Mouse (Mus musculus) midbrain, postnatal 0 days (tissue): ENCODE results near the gene Pfn4. TPM values are rescaled to one million over a fixed set of nuclear protein-coding genes. Genes with fewer than 3 reads are reported as not detected.
"Not testable (repeated sequence)": the region's sequence is repeated elsewhere in the genome, so short reads cannot be mapped to it uniquely, and the experiment has no call there.

Experiments
- ATAC-seq: fragments of 200-750 bp; cut with Nextera tagmentation; 2 replicates; pipeline ENCODE4 v1.8.0; 2017; ENCODE audit warnings: moderate number of reproducible peaks, mild to moderate bottlenecking, moderate TSS enrichment, moderate library complexity; ENCODE audit not compliant: low FRiP score
- DNase-seq: peaks from one replicate; pipeline ENCODE4 v3.0.0-alpha.2; 2015; ENCODE audit warnings: low spot score
- H3K27ac ChIP-seq: fragments of 300-500 bp; sonication (generic); 2 replicates; pipeline ENCODE4 v1.5.1; 2014; ENCODE audit warnings: low read depth, mild to moderate bottlenecking, low read length, mixed read lengths
- H3K27me3 ChIP-seq: fragments of 300-500 bp; sonication (generic); 2 replicates; pipeline ENCODE4 v1.6.1; 2014; ENCODE audit warnings: low read length, control low read depth, mixed read lengths; ENCODE audit not compliant: insufficient read depth
- H3K36me3 ChIP-seq: fragments of 300-500 bp; sonication (generic); 2 replicates; pipeline ENCODE4 v1.6.1; 2014; ENCODE audit warnings: low read length, control low read depth, mixed read lengths; ENCODE audit not compliant: insufficient read depth
- H3K4me1 ChIP-seq: fragments of 300-500 bp; sonication (generic); 2 replicates; pipeline ENCODE4 v1.6.1; 2014; ENCODE audit warnings: mild to moderate bottlenecking, control low read depth, antibody characterized with exemption, low read length, mixed read lengths; ENCODE audit not compliant: insufficient read depth
- H3K4me2 ChIP-seq: fragments of 300-500 bp; sonication (generic); 2 replicates; pipeline ENCODE4 v1.6.1; 2014; ENCODE audit warnings: low read depth, mild to moderate bottlenecking, low read length, mixed read lengths; ENCODE audit not compliant: poor library complexity, severe bottlenecking
- H3K4me3 ChIP-seq: fragments of 300-500 bp; sonication (generic); 2 replicates; pipeline ENCODE4 v1.5.1; 2014; ENCODE audit warnings: low read depth, mild to moderate bottlenecking, low read length, moderate library complexity
- H3K9ac ChIP-seq: fragments of 300-500 bp; sonication (generic); replicated peaks from 2 replicates; pipeline ENCODE4 v1.6.1; 2014; ENCODE audit warnings: mild to moderate bottlenecking, low read length, moderate library complexity, mixed read lengths; ENCODE audit not compliant: poor library complexity, severe bottlenecking
- H3K9me3 ChIP-seq: fragments of 300-500 bp; sonication (generic); 2 replicates; pipeline ENCODE4 v1.6.1; 2016; ENCODE audit warnings: low read length, control low read depth
- CTCF ChIP-seq: IDR thresholded peaks from 2 replicates; pipeline ENCODE4 v1.5.1; 2016; ENCODE audit warnings: antibody characterized with exemption, mild to moderate bottlenecking
- WGBS: fragments of 180-500 bp; shearing (Covaris S2); extraction: QIAGEN DNeasy Blood & Tissue Kit; methylation state at CpG from one replicate; pipeline ENCODE4 v1.1.7; 2014; 5-methylcytosine and 5-hydroxymethylcytosine counted together
- polyA plus RNA-seq: library from polyadenylated mRNA; unstranded; fragments of >200 nt; fragmentation: Nextera tagmentation; extraction: Ambion mirVana; gene quantifications from 2 replicates; pipeline ENCODE4 v1.2.1, GENCODE M21; 2015
- total RNA-seq: library from RNA; depleted of rRNA; stranded (reverse); fragments of >200 nt; gene quantifications from 2 replicates; pipeline ENCODE4 v1.2.3, GENCODE M21; 2014

Gene Pfn4
- total and polyA plus RNA-seq, 2 experiments from 2014 or later, result 12.8 to 19.9 TPM

DNA sequence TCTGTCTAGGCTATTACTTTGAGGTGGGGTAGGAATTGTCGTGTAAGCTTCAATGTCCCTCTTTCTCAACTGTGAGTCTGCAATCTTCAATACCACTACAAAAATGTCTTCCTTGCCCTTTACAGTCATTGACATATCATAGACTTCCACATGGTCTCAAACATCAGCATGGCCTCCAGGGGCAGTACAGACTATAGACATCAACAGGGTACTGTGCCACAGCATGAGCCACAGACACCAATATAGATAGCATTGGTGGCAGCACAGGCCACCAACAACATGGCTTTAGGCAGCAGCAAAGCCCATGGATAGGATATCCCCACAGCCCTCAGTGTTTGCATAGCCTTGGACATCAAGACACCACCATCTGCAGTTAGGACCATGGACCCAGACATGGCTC, 12.4 kb downstream of the Pfn4 start:
- H3K36me3 ChIP-seq, result no peaks in the 10 kb centered on the region
- H3K4me1 ChIP-seq, result no peaks in the 10 kb centered on the region
- no peak overlapping the region for H3K27ac ChIP-seq
- no peak overlapping the region for H3K4me3 ChIP-seq
- H3K9ac ChIP-seq, result no peak overlapping the region
- 0 out of 2 replicates have a peak, but pooled peaks have one; percentile 13 for TF ChIP-seq CTCF
- ATAC-seq (no peak), DNase-seq (no peak)
- H3K9me3 ChIP-seq, result no peaks in the 10 kb centered on the region
- H3K27me3 ChIP-seq, result no peaks in the 10 kb centered on the region
- WGBS, result 76% methylated on average over 1 of the region's 1 CpGs
- H3K4me2 ChIP-seq, result no peak overlapping the region

GRCm38 (mm10) chr12:4781725-4782404, 13.0 kb downstream of the Pfn4 start:
- ATAC-seq, H3K27ac ChIP-seq: not testable (repeated sequence)
- 94% methylated on average over 9 of the region's 9 CpGs for WGBS

DNA sequence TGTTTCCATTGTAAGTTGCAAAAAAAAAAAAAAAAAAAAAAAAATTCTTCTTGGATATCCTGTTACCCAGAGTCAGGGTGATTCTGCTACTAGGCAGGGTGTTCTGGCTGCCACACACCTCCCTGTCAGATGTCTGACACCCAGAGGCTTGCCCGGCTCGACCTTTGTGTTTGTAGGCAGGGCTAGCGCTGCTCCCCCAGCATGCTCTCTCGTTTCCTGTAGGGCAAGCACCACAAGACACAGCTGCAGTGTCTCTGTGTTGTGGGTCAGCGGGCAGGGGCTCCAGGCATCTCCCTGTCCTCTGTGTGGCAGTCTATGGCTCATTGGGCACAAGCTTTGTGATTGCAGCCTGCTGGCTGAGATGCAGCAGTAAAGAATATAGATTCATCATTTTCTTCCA, 14.8 kb downstream of the Pfn4 start:
- DNase-seq, result no peak
- no peak for ATAC-seq
- H3K9ac ChIP-seq, result no peak overlapping the region
- H3K4me2 ChIP-seq, result no peak overlapping the region
- H3K27me3 ChIP-seq, result no peaks in the 10 kb centered on the region
- no peak for TF ChIP-seq CTCF
- no peaks in the 10 kb centered on the region for H3K36me3 ChIP-seq
- no peaks in the 10 kb centered on the region for H3K9me3 ChIP-seq
- no peak overlapping the region for H3K27ac ChIP-seq
- no peak overlapping the region for H3K4me3 ChIP-seq
- H3K4me1 ChIP-seq, result no peaks in the 10 kb centered on the region
- 57% methylated on average over 5 of the region's 5 CpGs for WGBS

More at GRCm38 (mm10) chr12:4781725-4782404, 13.0 kb downstream of the Pfn4 start:
- H3K4me2 ChIP-seq, H3K9ac ChIP-seq, H3K4me1 ChIP-seq, H3K27me3 ChIP-seq, H3K9me3 ChIP-seq, DNase-seq, H3K36me3 ChIP-seq, H3K4me3 ChIP-seq: not testable (repeated sequence)

DNA sequence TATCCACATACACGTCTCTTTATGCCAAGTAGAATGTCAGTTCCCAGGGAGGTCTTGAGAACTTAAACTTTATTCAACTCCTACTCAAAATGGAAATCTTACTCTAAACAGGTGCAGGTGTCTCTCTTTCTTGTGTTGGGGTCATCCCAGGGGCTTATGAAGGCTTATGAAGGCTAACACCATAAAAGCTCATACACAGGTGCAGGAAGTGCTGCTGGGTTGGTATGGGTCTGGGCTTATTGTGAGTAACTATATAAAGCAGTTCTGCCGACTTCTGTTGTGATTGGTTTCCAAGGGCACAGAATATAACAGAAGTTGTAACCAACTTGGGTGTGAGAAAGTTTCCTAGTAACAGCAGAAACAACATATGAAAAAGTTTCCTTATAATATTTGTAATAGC, 15.6 kb downstream of the Pfn4 start:
- H3K9ac ChIP-seq, result no peak overlapping the region
- WGBS, result 79% methylated on average over 2 of the region's 2 CpGs
- no peaks in the 10 kb centered on the region for H3K27me3 ChIP-seq
- no peak overlapping the region for H3K4me3 ChIP-seq
- no peaks in the 10 kb centered on the region for H3K4me1 ChIP-seq
- H3K4me2 ChIP-seq, result no peak overlapping the region
- no peak for TF ChIP-seq CTCF
- H3K36me3 ChIP-seq, result no peaks in the 10 kb centered on the region
- H3K9me3 ChIP-seq, result no peaks in the 10 kb centered on the region
- no peak for ATAC-seq
- no peak for DNase-seq
- H3K27ac ChIP-seq, result no peak overlapping the region

DNA sequence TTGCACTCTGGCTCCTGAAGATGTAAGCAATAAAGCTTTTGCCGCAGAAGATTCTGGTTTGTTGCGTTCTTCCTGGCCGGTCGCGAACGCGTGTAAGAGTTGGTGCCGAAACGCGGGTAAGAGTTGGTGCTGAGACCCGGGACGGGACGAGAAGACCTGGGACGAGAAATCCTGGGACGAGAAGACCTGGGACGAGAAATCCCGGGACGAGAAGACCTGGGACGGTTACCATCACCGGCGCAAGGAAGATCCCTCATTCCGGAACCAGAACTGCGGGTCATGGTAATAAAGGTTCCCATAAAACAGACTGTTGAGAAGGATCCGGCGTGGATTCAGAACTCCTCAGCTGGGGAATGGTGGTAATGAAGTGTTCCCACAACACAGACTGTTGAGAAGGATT, 19.3 kb downstream of the Pfn4 start:
- H3K27me3 ChIP-seq, ATAC-seq, H3K27ac ChIP-seq, DNase-seq, H3K9ac ChIP-seq, H3K4me1 ChIP-seq, H3K36me3 ChIP-seq, H3K4me2 ChIP-seq, H3K9me3 ChIP-seq, H3K4me3 ChIP-seq: not testable (repeated sequence)
- 96% methylated on average over 25 of the region's 25 CpGs for WGBS

GRCm38 (mm10) chr12:4793718-4794117, 24.9 kb downstream of the Pfn4 start:
- H3K27me3 ChIP-seq, result no peaks in the 10 kb centered on the region
- no peak overlapping the region for H3K4me2 ChIP-seq
- WGBS, result 92% methylated on average over 1 of the region's 1 CpGs
- H3K4me3 ChIP-seq, result no peak overlapping the region
- H3K9ac ChIP-seq, result no peak overlapping the region
- peak; percentile 55 for TF ChIP-seq CTCF
- H3K36me3 ChIP-seq, result no peaks in the 10 kb centered on the region
- no peaks in the 10 kb centered on the region for H3K4me1 ChIP-seq
- no peak for ATAC-seq
- no peak overlapping the region for H3K27ac ChIP-seq
- peak; percentile 17 for DNase-seq
- H3K9me3 ChIP-seq, result no peaks in the 10 kb centered on the region

- whole genome bisulfite sequencing, result 81% methylated on average over 6 of the region's 6 CpGs
- not testable (repeated sequence) for DNase-seq, H3K36me3 ChIP-seq, H3K4me2 ChIP-seq, H3K9me3 ChIP-seq, H3K27me3 ChIP-seq, H3K9ac ChIP-seq, H3K27ac ChIP-seq, H3K4me1 ChIP-seq, H3K4me3 ChIP-seq, ATAC-seq
Observed at GRCm38 (mm10) chr12:4797471-4797870, 28.6 kb downstream of the Pfn4 start.
